ENCODE assay signal across 17 mouse cellular contexts in genomic region chr1:60718580-60718979, GRCm38 (mm10). TPM values are rescaled to one million over a fixed set of nuclear protein-coding genes. Genes with fewer than 3 reads are reported as not detected.
A peak's percentile ranks its signal among the peaks of the same experiment; 100 is the strongest.
DNase-seq lines count a peak whose midpoint lies in the region; ATAC-seq lines count a peak whose summit lies in the region.
"Had no signal": no experiment of that assay in that cellular context is flagged by ENCODE, and none has a peak within 500 bp of the region (broad histone marks: within the 10 kb centered on the region; RNA-seq: fewer than 3 reads in every experiment).

No protein-coding gene starts in this region.

- H3K27me3 ChIP-seq in heart, embryonic 13.5 days (replicated peaks), result no peaks in the 10 kb centered on the region
- H3K27me3 ChIP-seq in lung, embryonic 16.5 days (ENCODE audit: control insufficient read depth, insufficient read depth, low read depth, low read length), result no peaks in the 10 kb centered on the region
- no peaks in the 10 kb centered on the region for H3K27me3 ChIP-seq in forebrain, embryonic 12.5 days
- H3K27me3 ChIP-seq: liver, embryonic 12.5 days; neural tube, embryonic 15.5 days had no signal

- peak overlapping the region; percentile 36; the same call in 1 of the 2 replicates for H3K27ac ChIP-seq in heart, embryonic 13.5 days (replicated peaks)
- peak overlapping the region; percentile 14 for H3K27ac ChIP-seq in lung, embryonic 16.5 days (ENCODE audit: low read length)
- H3K27ac ChIP-seq in forebrain, embryonic 12.5 days, result no peak overlapping the region
- H3K27ac ChIP-seq: hindbrain, embryonic 14.5 days; liver, embryonic 12.5 days; neural tube, embryonic 15.5 days had no signal

- DNase-seq in heart, postnatal 14 days, result no peak
- DNase-seq in fibroblast of lung, adult 2 months (ENCODE audit: low read depth), result peak; percentile 63
- peak; percentile 19 for DNase-seq in heart, postnatal 4 days
- no peak for DNase-seq in right cerebral cortex, adult 2 months (ENCODE audit: low spot score in 2 of 2)
- DNase-seq in frontal cortex, postnatal 25 days (ENCODE audit: low spot score in 2 of 2), result no peak
- DNase-seq: cerebellum, adult 11-12 months; gastrocnemius, postnatal 36 days; spleen, adult 18-20 months; thymus, postnatal 14 days had no signal

- H3K4me3 ChIP-seq in heart, embryonic 13.5 days, result no peak overlapping the region
- H3K4me3 ChIP-seq in lung, embryonic 16.5 days (ENCODE audit: low read length), result no peak overlapping the region
- H3K4me3 ChIP-seq in forebrain, embryonic 12.5 days (replicated peaks), result no peak overlapping the region
- H3K4me3 ChIP-seq: liver, embryonic 12.5 days; neural tube, embryonic 15.5 days had no signal

- H3K4me2 ChIP-seq in heart, embryonic 13.5 days, result no peak overlapping the region
- no peak overlapping the region for H3K4me2 ChIP-seq in lung, embryonic 16.5 days (ENCODE audit: low read depth, low read length)
- no peak overlapping the region for H3K4me2 ChIP-seq in forebrain, embryonic 12.5 days
- H3K4me2 ChIP-seq: hindbrain, embryonic 14.5 days; liver, embryonic 12.5 days; neural tube, embryonic 15.5 days had no signal

- WGBS in heart, embryonic 13.5 days, result 68% methylated on average over 4 of the region's 4 CpGs
- 51% methylated on average over 4 of the region's 4 CpGs for WGBS in lung, embryonic 16.5 days
- 82% methylated on average over 4 of the region's 4 CpGs for WGBS in forebrain, embryonic 12.5 days

- peaks cover 15% of the 10 kb centered on the region for H3K4me1 ChIP-seq in heart, embryonic 13.5 days
- no peaks in the 10 kb centered on the region; the same call in 1 of the 2 replicates for H3K4me1 ChIP-seq in lung, embryonic 16.5 days (replicated peaks; ENCODE audit: control insufficient read depth, insufficient read depth, low read length)
- no peaks in the 10 kb centered on the region for H3K4me1 ChIP-seq in forebrain, embryonic 12.5 days
- H3K4me1 ChIP-seq: liver, embryonic 12.5 days; neural tube, embryonic 15.5 days had no signal

- H3K36me3 ChIP-seq in heart, embryonic 13.5 days, result no peaks in the 10 kb centered on the region
- H3K36me3 ChIP-seq in lung, embryonic 16.5 days (ENCODE audit: control insufficient read depth, insufficient read depth, low read length), result no peaks in the 10 kb centered on the region
- H3K36me3 ChIP-seq in forebrain, embryonic 12.5 days (replicated peaks), result no peaks in the 10 kb centered on the region
- H3K36me3 ChIP-seq: liver, embryonic 12.5 days; neural tube, embryonic 15.5 days had no signal

- no peak overlapping the region for H3K9ac ChIP-seq in heart, embryonic 13.5 days
- no peak overlapping the region for H3K9ac ChIP-seq in lung, embryonic 16.5 days (ENCODE audit: low read length)
- no peak overlapping the region for H3K9ac ChIP-seq in forebrain, embryonic 12.5 days
- H3K9ac ChIP-seq: hindbrain, embryonic 14.5 days; liver, embryonic 12.5 days; neural tube, embryonic 15.5 days had no signal

- H3K9me3 ChIP-seq in heart, embryonic 13.5 days, result no peaks in the 10 kb centered on the region
- H3K9me3 ChIP-seq in lung, embryonic 16.5 days (ENCODE audit: control insufficient read depth, low read length), result no peaks in the 10 kb centered on the region
- no peaks in the 10 kb centered on the region for H3K9me3 ChIP-seq in forebrain, embryonic 12.5 days
- H3K9me3 ChIP-seq: liver, embryonic 12.5 days; neural tube, embryonic 15.5 days had no signal

- ATAC-seq in heart, embryonic 13.5 days (ENCODE audit: extremely low read depth, insufficient number of reproducible peaks, low FRiP score, low TSS enrichment), result no peak
- no peak for ATAC-seq in lung, embryonic 16.5 days (ENCODE audit: low read depth)
- no peak for ATAC-seq in forebrain, embryonic 12.5 days (ENCODE audit: low FRiP score)
- ATAC-seq: forebrain, embryonic 16.5 days; liver, embryonic 12.5 days had no signal

- intact Hi-C loops in heart, postnatal 14 days (cut with DNase I), result loop anchor here (5.0 to 10.0 kb wide), 4 partner anchors 104 to 236 kb away; partner anchors contain the start of gene Raph1

RNA-seq across cellular contexts. Expression of gene Cd28, which starts 2.0 kb away (rescaled TPM):
- 0.25 and 0.31 TPM in 2 replicates for polyA plus RNA-seq in heart, embryonic 13.5 days (2015; fragmentation: Nextera tagmentation; extraction: Ambion mirVana)
- 1 to 10 TPM; 6.7 to 7.6 TPM for total RNA-seq in heart, postnatal 14 days (2021)
- total RNA-seq in heart, postnatal 4 days (2021), result under 1 TPM; 0.63 to 0.71 TPM
- polyA plus RNA-seq in lung, embryonic 16.5 days (2015; fragmentation: Nextera tagmentation; extraction: Ambion mirVana), result 0.38 and 0.82 TPM in 2 replicates
- 0.15 TPM in 2 replicates for polyA plus RNA-seq in forebrain, embryonic 12.5 days (2016; fragmentation: Nextera tagmentation; extraction: Ambion mirVana)
- total RNA-seq: MEL had no signal

Comparison
In these comparisons a context has a peak if more than half of its experiments do, and no peak if none do; other contexts are left out.
1. DNase-seq: peak in fibroblast of lung, adult 2 months (single experiment) and heart, postnatal 4 days (single experiment); none in heart, postnatal 14 days (0 of 2), right cerebral cortex, adult 2 months (0 of 2) and frontal cortex, postnatal 25 days (0 of 2).